Mouse (Mus musculus) myocyte (in vitro differentiated cells): ENCODE data around the gene Cda. TPM values are rescaled to one million over a fixed set of nuclear protein-coding genes. Genes with fewer than 3 reads are reported as not detected.

ENCODE experiments used
- H3K27me3 ChIP-seq: one replicate; pipeline ENCODE4 v1.6.1; 2011; ENCODE audit not compliant: control insufficient read depth, insufficient read depth, insufficient read length
- H3K36me3 ChIP-seq: one replicate; pipeline ENCODE4 v1.6.1; 2011; ENCODE audit not compliant: control insufficient read depth, insufficient read depth
- H3K4me2 ChIP-seq: one replicate; pipeline ENCODE4 v1.6.1; 2011; ENCODE audit warnings: low read depth, control low read depth
- H3K4me3 ChIP-seq: one replicate; pipeline ENCODE4 v1.5.1; 2011; ENCODE audit warnings: mild to moderate bottlenecking, control low read depth, moderate library complexity
- H3K79me2 ChIP-seq: one replicate; pipeline ENCODE4 v1.6.1; 2011; ENCODE audit not compliant: control insufficient read depth, insufficient read depth
- H3ac ChIP-seq: one replicate; pipeline ENCODE4 v1.6.1; 2011; ENCODE audit not compliant: control insufficient read depth, insufficient read length
- CEBPB ChIP-seq: IDR thresholded peaks from 2 replicates; pipeline ENCODE4 v1.6.1; 2011; ENCODE audit warnings: mild to moderate bottlenecking, moderate library complexity; ENCODE audit not compliant: poor library complexity, insufficient read depth, severe bottlenecking
- E2F4 ChIP-seq: IDR thresholded peaks from one replicate; pipeline ENCODE4 v1.6.1; 2011; ENCODE audit warnings: mild to moderate bottlenecking, control low read depth, moderate library complexity; ENCODE audit not compliant: insufficient read depth
- MAX ChIP-seq: IDR thresholded peaks from one replicate; pipeline ENCODE4 v1.6.1; 2011; ENCODE audit warnings: low read depth, mild to moderate bottlenecking, control low read depth
- MYOD1 ChIP-seq, 3 experiments: IDR thresholded peaks; one replicate each; pipeline ENCODE4 v1.6.1; 2011; ENCODE audit warnings: control low read depth in 2 of 3, low read depth in 2 of 3, mild to moderate bottlenecking in 2 of 3, moderate library complexity in 1 of 3; ENCODE audit not compliant: insufficient read length in 2 of 3, control insufficient read depth in 1 of 3
- MYOG ChIP-seq, 3 experiments: IDR thresholded peaks; one replicate each; pipeline ENCODE4 v1.6.1; 2011; ENCODE audit warnings: control low read depth in 2 of 3, low read depth in 2 of 3, mild to moderate bottlenecking in 2 of 3; ENCODE audit not compliant: insufficient read length in 2 of 3, control insufficient read depth in 1 of 3, insufficient read depth in 1 of 3
- POLR2A ChIP-seq: IDR thresholded peaks from one replicate; pipeline ENCODE4 v1.6.1; 2011; ENCODE audit warnings: low read depth, mild to moderate bottlenecking, control low read depth, moderate library complexity; ENCODE audit not compliant: insufficient read length
- POLR2AphosphoS2 ChIP-seq: IDR thresholded peaks from one replicate; pipeline ENCODE4 v1.6.1; 2011; ENCODE audit warnings: low read depth, control low read depth; ENCODE audit not compliant: insufficient read length
- REST ChIP-seq: IDR thresholded peaks from one replicate; pipeline ENCODE4 v1.6.1; 2011; ENCODE audit warnings: mild to moderate bottlenecking, control low read depth, moderate library complexity; ENCODE audit not compliant: insufficient read depth, insufficient read length
- SRF ChIP-seq: IDR thresholded peaks from one replicate; pipeline ENCODE4 v1.6.1; 2011; ENCODE audit warnings: low read depth; ENCODE audit not compliant: control insufficient read depth, insufficient read length
- TCF12 ChIP-seq: IDR thresholded peaks from one replicate; pipeline ENCODE4 v1.6.1; 2011; ENCODE audit warnings: mild to moderate bottlenecking, control low read depth; ENCODE audit not compliant: poor library complexity, insufficient read depth, severe bottlenecking
- TCF3 ChIP-seq: IDR thresholded peaks from one replicate; pipeline ENCODE4 v1.6.1; 2011; ENCODE audit warnings: low read depth, control low read depth; ENCODE audit not compliant: insufficient read length
- USF1 ChIP-seq: IDR thresholded peaks from one replicate; pipeline ENCODE4 v1.6.1; 2011; ENCODE audit warnings: low read depth, mild to moderate bottlenecking, control low read depth, moderate library complexity
- polyA plus RNA-seq: library from polyadenylated mRNA; unstranded; fragments of >200 nt; fragmentation: generic; extraction: Trizol; gene quantifications from one replicate; pipeline ENCODE4 v1.2.1, GENCODE M21; 2012; ENCODE audit warnings: missing spikeins

The Cda gene
- polyA plus RNA-seq, 1 experiment: 6.0 TPM

DNA sequence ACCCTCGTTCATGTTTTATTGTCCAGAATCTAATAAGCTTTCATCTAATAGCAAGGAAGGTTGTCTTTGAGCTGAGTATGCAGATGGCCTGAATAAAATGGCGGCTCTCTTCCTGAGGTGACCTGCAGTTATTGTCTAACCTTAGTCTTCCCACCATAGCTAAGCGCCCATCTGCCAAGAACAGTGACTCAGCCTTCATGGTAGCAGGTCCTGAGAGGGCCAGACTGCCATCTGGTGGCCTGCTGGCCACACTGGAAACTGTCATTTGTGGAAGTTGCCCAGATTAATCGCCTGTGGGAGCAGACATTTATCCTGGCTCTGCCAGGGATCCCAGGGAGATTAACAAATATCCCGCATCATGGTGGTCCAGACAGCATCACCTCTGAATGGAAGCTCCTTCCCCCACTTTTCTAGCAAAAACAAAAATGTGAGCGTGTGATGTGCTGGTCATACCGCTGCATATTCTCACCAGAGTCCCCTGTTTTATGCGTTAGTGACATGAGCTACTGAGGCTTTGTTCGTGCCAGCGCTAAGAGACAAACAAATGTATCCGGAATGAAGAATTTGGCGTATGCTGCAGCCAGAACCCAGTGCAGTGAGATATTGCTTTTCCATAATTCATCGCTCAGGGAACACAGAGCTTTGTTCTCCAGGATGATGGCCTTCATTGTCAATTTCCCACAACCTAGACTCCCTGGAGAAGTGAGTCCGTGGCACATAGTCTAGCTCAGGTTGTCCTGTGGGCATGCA lies 11.5 kb upstream of the Cda start:
- no peak overlapping the region for H3K4me2 ChIP-seq
- H3K36me3 ChIP-seq: no peaks in the 10 kb centered on the region
- H3K4me3 ChIP-seq: no peak overlapping the region
- H3ac ChIP-seq: no peak overlapping the region
- peaks cover 14% of the 10 kb centered on the region for H3K27me3 ChIP-seq
- H3K79me2 ChIP-seq: no peaks in the 10 kb centered on the region
- TF ChIP-seq POLR2A (no peak), SRF (no peak)

DNA sequence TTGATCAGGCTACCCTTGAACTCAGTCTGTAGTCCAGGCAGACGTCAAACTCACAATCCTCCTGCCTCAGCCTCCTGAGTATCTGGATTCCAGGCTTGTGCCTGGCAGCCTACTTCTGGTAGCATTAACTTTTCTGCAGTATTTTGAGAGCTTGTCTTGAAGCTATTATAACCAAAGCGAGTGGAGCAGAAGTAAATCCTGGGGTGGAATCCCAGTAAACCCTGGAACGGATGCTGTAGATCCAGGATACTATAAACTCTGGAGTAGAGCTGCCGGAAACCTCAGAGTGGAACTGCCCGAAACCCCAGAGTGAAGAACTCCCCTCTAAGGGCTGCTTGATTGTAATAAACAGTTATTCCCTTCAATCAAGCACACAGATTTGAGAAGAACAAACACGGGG lies 9.7 kb upstream of the Cda start:
- H3K4me3 ChIP-seq: no peak overlapping the region
- no peak overlapping the region for H3ac ChIP-seq
- peaks cover 14% of the 10 kb centered on the region for H3K27me3 ChIP-seq
- no peaks in the 10 kb centered on the region for H3K36me3 ChIP-seq
- no peaks in the 10 kb centered on the region for H3K79me2 ChIP-seq
- no peak overlapping the region for H3K4me2 ChIP-seq
- TF ChIP-seq MYOD1 (IDR thresholded peaks at IDR 0.05; ENCODE audit: control insufficient read depth in 1 of 3, insufficient read length in 2 of 3, low read depth in 2 of 3): no peak
- TF ChIP-seq USF1: no peak
- TF ChIP-seq TCF3: no peak
- TF ChIP-seq MAX: no peak
- no peak for TF ChIP-seq POLR2A
- no peak for TF ChIP-seq SRF
- no peak for TF ChIP-seq CEBPB

- no peak for TF ChIP-seq MAX
- TF ChIP-seq USF1: no peak
- no peak for TF ChIP-seq POLR2AphosphoS2
- no peak for TF ChIP-seq TCF3
- no peak for TF ChIP-seq TCF12
- TF ChIP-seq SRF: no peak
- TF ChIP-seq MYOD1 (IDR thresholded peaks at IDR 0.05; ENCODE audit: control insufficient read depth in 1 of 3, insufficient read length in 2 of 3, low read depth in 2 of 3): no peak
- TF ChIP-seq MYOG (IDR thresholded peaks at IDR 0.05; ENCODE audit: control insufficient read depth in 1 of 3, insufficient read depth in 1 of 3, insufficient read length in 2 of 3, low read depth in 2 of 3): no peak
- no peak for TF ChIP-seq POLR2A
- no peak for TF ChIP-seq REST
- TF ChIP-seq E2F4: no peak
- H3ac ChIP-seq: no peak overlapping the region
- no peak overlapping the region for H3K4me2 ChIP-seq
- H3K4me3 ChIP-seq: no peak overlapping the region
- no peaks in the 10 kb centered on the region for H3K36me3 ChIP-seq
- no peaks in the 10 kb centered on the region for H3K27me3 ChIP-seq
- no peaks in the 10 kb centered on the region for H3K79me2 ChIP-seq
These were observed 7.3 kb upstream of the Cda start for GRCm38 (mm10) chr4:138375117-138375516.

DNA sequence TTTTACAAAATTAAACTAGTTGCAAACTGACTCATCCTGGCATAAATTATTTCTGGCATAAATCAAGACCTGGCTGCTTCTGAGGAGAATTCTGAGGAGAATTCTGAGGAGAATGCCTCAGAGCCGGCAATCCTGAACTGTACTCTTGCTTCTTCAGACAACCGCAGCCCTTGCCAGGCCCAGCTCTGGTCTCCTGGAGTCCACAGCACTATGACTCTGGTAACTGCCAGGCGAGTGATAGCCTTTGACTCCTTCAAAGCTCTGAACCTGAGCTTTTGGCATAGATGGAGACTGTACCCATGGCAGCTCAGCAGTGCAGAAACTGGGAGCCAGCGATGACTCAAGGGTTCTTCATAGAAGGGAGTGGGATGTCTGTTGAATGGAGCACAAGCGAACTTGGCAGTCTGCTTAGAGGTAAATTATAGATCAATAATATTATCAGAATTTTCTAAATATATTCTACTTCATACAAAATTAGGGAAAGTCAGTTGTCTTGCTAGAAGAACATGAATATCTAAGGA lies 3.3 kb upstream of the Cda start:
- Histone ChIP-seq H3K4me3 (no peak overlapping the region), H3K36me3 (no peaks in the 10 kb centered on the region), H3K4me2 (no peak overlapping the region), H3K79me2 (no peaks in the 10 kb centered on the region), H3ac (no peak overlapping the region), H3K27me3 (no peaks in the 10 kb centered on the region)
- TF ChIP-seq SRF (no peak), POLR2A (no peak), MYOD1 (IDR thresholded peaks at IDR 0.05; ENCODE audit: control insufficient read depth in 1 of 3, insufficient read length in 2 of 3, low read depth in 2 of 3) (no peak), MAX (no peak), USF1 (no peak), POLR2AphosphoS2 (no peak), TCF3 (no peak)

DNA sequence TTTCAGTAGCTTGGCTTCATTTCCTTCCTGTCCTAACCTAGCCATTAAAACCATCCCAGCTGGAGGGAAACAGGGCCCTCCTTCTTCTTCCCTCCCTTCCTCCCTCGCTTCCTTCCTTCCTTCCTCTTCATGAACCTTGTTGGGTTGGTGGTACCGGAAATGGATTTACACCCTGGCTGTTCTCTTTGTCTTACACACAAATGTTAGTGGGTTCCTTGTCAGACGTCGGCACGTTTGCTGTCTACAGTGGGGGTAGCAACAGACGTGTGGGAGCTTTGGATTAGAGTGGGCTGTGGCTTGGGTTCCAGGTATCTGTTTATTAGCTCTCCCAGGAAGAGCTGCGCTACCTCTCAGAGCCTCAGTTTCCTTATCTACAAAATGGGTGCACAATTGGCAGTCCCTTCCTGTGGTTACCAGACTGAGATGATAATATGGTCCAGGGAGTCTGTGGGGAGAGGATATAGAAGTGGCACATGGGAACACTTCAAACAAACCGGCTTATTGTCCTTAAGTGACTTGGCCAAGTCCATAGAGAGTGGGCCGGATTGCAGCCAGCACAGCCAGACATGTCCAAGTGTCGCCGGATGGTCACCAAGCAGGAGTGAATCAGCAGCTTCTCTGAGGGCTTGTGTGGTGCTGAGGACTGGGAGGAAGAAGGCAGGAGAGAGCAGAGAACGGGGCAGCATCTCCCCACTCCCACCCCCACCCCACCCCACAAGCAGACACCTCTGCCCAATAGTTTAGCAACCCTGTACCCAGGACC lies 887 bp upstream of the Cda start:
- Histone ChIP-seq H3K4me3 (no peak overlapping the region), H3K36me3 (no peaks in the 10 kb centered on the region), H3K27me3 (no peaks in the 10 kb centered on the region), H3K4me2 (peak overlapping the region; percentile 83), H3K79me2 (no peaks in the 10 kb centered on the region), H3ac (no peak overlapping the region)
- TF ChIP-seq TCF12 (no peak), POLR2AphosphoS2 (no peak), TCF3 (no peak), MYOD1 (IDR thresholded peaks at IDR 0.05; ENCODE audit: control insufficient read depth in 1 of 3, insufficient read length in 2 of 3, low read depth in 2 of 3) (no peak), E2F4 (no peak), USF1 (no peak), MYOG (IDR thresholded peaks at IDR 0.05; ENCODE audit: control insufficient read depth in 1 of 3, insufficient read depth in 1 of 3, insufficient read length in 2 of 3, low read depth in 2 of 3) (no peak), SRF (no peak), POLR2A (no peak), REST (no peak), CEBPB (no peak), MAX (no peak)
